Mouse (Mus musculus) MEL-GATA-1-ER (cell line): Measurements from ENCODE around the gene Ifne.
"Not testable (repeated sequence)": the region's sequence is repeated elsewhere in the genome, so short reads cannot be mapped to it uniquely, and the experiment has no call there.

Experiments
- DNase-seq: peaks from one replicate; pipeline ENCODE4 v3.0.0-alpha.2; 2012; ENCODE audit warnings: low read depth; ENCODE audit errors: extremely low read depth

The Ifne gene

GRCm38 (mm10) chr4:88867926-88868911, 11.8 kb downstream of the Ifne start:
- DNase-seq = peak; percentile 50

DNA sequence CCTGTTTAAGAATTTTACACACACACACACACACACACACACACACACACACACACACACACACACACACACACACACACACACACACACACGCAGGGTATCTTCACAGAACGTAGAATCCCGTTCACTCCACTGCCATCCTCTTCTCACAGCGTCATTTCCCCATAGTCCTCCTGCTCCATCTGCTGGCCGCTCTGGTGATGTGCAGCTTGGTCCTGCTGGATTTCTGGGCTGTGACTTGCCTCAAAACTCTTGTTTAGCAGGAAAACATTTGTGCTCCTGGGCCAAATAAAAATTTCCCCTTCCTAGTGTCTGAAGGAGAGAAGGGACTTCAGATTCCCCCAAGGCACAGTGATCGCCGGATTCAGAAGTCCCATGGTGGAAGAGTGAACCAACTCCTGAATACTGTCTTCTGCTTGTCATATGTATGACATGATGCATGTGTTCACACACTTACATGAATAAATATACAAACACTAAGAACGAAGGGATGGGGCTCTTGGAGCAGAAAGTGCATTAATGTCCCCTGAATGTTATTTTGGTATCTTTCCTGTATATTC, 12.6 kb downstream of the Ifne start:
- peak; percentile 74 for DNase-seq

DNA sequence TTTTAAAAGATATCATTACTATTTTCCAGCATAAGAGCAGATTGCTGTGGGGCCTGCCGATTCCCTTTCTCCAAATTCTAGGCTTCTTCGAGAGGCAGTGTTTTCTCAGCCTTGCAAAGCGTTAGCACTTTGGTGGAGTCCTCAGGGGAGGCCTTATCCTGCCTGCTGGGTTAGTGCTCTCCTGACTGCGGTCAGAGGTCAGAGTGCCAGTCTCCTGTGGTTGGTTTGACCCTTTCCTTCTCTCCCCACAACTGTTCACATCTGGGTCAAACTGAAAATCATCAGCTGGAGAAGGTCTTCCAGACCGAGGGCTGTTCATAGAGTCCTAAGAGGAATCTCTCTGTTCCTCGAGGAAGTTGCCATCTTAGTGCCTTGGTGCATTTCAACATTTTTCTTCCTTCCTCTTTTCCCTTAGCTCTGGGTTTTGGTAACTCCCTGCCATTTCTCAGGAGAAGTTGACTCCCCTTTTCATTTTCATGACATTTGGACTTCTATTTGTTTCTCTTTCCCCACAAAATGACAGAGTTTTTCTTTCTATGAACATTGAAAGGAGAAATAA, 14.9 kb downstream of the Ifne start:
- peak; percentile 48 for DNase-seq

DNA sequence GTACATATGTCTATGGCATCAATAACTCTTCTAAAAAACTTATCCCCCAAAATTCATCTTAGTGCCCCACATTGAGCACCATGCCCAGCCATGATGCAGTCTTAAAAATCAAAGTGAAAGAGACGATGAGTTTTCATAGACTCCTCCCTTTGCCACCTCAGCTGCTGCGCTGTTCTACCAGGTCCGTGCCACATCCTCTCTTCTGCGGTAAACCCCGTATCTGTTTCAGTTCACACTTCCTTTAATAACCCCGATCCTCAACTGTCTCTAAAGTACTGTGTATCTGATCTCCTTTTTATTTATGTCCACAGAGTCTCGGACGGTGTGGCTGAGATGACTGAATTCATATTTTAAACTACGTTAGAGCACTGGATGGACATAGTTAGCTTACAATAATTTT, 15.4 kb downstream of the Ifne start:
- DNase-seq = peak; percentile 91

GRCm38 (mm10) chr4:88863309-88863708, 16.7 kb downstream of the Ifne start:
- DNase-seq = no peak

- no peak for DNase-seq
Measured at GRCm38 (mm10) chr4:88859214-88859613, 20.8 kb downstream of the Ifne start.

GRCm38 (mm10) chr4:88851026-88851763, 28.8 kb downstream of the Ifne start:
- no peak for DNase-seq

- DNase-seq = no peak
Measured at GRCm38 (mm10) chr4:88849698-88850097, 30.3 kb downstream of the Ifne start, which contains the start of gene Ifna1. TSS of gene Ifna1 (plus strand) at chr4:88850087.

- no peak for DNase-seq
Measured at GRCm38 (mm10) chr4:88845334-88845733, 34.7 kb downstream of the Ifne start.

GRCm38 (mm10) chr4:88841438-88841911, 38.5 kb downstream of the Ifne start, which contains the start of gene Ifna4:
TSS of gene Ifna4 (plus strand) at chr4:88841861.
- DNase-seq = no peak

DNA sequence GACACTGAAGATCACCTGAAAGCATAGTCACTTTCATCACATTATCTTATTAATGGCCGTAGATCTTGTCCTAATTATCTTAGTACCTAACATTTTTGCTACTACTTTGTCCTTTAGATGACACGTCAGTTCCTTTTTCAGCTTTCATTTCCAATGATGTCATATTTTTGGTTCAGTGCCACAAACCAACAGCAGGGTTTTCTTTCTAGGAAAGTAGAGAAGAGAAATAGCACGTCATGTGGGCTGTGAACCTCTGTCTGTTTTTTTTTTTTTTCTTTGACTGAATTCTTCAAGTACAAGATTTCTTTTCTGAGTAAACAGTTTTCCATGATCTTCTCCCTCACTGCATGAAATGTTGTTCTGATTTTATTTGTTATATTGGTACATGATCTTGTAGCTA, 39.9 kb downstream of the Ifne start:
- DNase-seq = no peak

GRCm38 (mm10) chr4:88838828-88839227, 41.2 kb downstream of the Ifne start:
- no peak for DNase-seq

DNA sequence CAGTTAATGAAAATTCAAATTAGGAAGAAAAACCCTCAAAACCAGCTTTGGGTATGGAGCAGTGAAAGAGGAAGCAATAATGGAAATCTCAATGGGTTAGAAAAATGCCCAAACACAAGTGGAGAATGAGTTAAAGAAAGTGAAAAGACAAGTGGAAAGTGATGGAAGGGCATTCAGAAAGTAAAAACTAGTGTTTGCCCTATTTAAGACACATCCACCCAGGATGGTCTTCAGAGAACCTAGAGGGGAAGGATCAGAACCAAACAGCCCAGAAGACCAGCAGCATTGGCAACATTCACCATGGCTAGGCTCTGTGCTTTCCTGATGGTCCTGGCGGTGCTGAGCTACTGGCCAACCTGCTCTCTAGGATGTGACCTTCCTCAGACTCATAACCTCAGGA, 44.8 kb downstream of the Ifne start, which contains the start of gene Ifna5:
Gene Ifna5 (plus strand): TSS at position 301 of the 400 bp plus-strand sequence.
- DNase-seq = not testable (repeated sequence)

GRCm38 (mm10) chr4:88830523-88830922, 49.5 kb downstream of the Ifne start:
- no peak for DNase-seq
